In the genomic region with DNA sequence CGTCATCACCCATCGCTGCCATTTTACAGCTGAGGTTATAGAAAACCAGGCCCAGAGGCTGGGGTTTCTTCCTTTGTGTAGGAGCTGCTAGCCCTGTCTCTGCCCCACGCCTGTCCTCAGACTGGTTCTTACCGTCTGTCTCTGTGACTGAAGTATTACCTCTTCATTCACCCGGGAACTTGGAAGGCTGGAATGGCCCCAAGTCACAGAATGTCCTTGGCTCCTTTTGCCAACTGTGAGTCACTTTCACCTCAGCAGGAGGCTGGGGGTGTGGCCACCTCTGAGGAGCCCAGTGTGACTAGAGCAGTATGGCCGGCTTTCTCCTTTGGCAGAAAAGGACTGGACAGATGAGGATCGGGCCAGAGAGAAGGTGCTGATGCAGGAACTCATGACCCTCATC, we compare ENCODE assay signal across 8 mouse cellular contexts. TPM values are rescaled to one million over a fixed set of nuclear protein-coding genes. Genes with fewer than 3 reads are reported as not detected.
DNase-seq lines count a peak whose midpoint lies in the region; TF ChIP-seq lines count a peak whose summit lies in the region.

No protein-coding gene starts in this region.

- H3K4me3 ChIP-seq in C2C12 (ENCODE audit: insufficient read depth, poor library complexity, severe bottlenecking) = no peak overlapping the region
- peak overlapping the region; percentile 48 for H3K4me3 ChIP-seq in lung, adult 2 months (replicated peaks; ENCODE audit: extremely low read depth, low read depth, low read length)

- no peak overlapping the region for H3ac ChIP-seq in C2C12 (ENCODE audit: control insufficient read depth, insufficient read length, low read depth)

- H3K36me3 ChIP-seq in C2C12 (ENCODE audit: control insufficient read depth, insufficient read depth) = peaks cover 70% of the 10 kb centered on the region

- WGBS in lung, adult 2 months = 44% methylated on average over 7 of the region's 7 CpGs

- no peak; the same call in 1 of the 2 replicates for TF ChIP-seq POLR2A in lung, adult 2 months (IDR thresholded peaks at IDR 0.05; ENCODE audit: borderline replicate concordance, extremely low read depth, low read depth, low read length)

- peak; percentile 94 to 98 for DNase-seq in adrenal gland, adult (ENCODE audit: inconsistent age in 2 of 2, low spot score in 1 of 2)
- DNase-seq in gastrocnemius, adult 8-10 months (ENCODE audit: low spot score in 2 of 2) = peak; percentile 81 to 92
- peak; percentile 81 for DNase-seq in lung, adult 2 months
- no peak for DNase-seq in embryo, embryonic 11 days
- no peak for DNase-seq in neural tube, embryonic 10.5 days (ENCODE audit: extremely low spot score, low spot score)
- no peak for DNase-seq in spleen, postnatal 36 days (ENCODE audit: low spot score in 2 of 2)
- no peak for DNase-seq in c-Kit-positive CD71-positive TER-119-positive erythroid progenitor cells, embryonic 14.5 days (ENCODE audit: low spot score)

- no peaks in the 10 kb centered on the region for H3K27me3 ChIP-seq in C2C12 (ENCODE audit: control insufficient read depth, insufficient read depth, insufficient read length)

- H3K4me1 ChIP-seq in lung, adult 2 months (ENCODE audit: control insufficient read depth, insufficient read depth, low read length) = peaks cover 5% of the 10 kb centered on the region; the same call in 1 of the 2 replicates

- H3K79me3 ChIP-seq in C2C12 (ENCODE audit: low read depth) = no peaks in the 10 kb centered on the region

- no peak for TF ChIP-seq CTCF in C2C12 (IDR thresholded peaks at IDR 0.05; ENCODE audit: control insufficient read depth, insufficient read depth, insufficient read length)
- TF ChIP-seq CTCF in lung, adult 2 months (IDR thresholded peaks at IDR 0.05; ENCODE audit: insufficient read depth, low read length) = no peak

- H3K79me2 ChIP-seq in C2C12 (ENCODE audit: control insufficient read depth, insufficient read depth) = no peaks in the 10 kb centered on the region

TF ChIP-seq in C2C12, 6 proteins besides CTCF, POLR2A, EP300 and RAD21:
- peak; percentile 22 for TF ChIP-seq MAX (IDR thresholded peaks at IDR 0.05)
- no peak for TF ChIP-seq MYOD1 (IDR thresholded peaks at IDR 0.05; ENCODE audit: control insufficient read depth, insufficient read length, low read depth)
- no peak for TF ChIP-seq MYOG (IDR thresholded peaks at IDR 0.05; ENCODE audit: control insufficient read depth, extremely low read depth, insufficient read length)
- TF ChIP-seq FOSL1 (IDR thresholded peaks at IDR 0.05; ENCODE audit: insufficient read depth, low read length, poor library complexity, severe bottlenecking) = no peak
- TF ChIP-seq USF1 (IDR thresholded peaks at IDR 0.05; ENCODE audit: low read depth) = no peak

RNA-seq across cellular contexts. Expression of a gene that starts 9.4 kb away (rescaled TPM):
- 436 TPM for polyA plus RNA-seq in C2C12 (2012; fragmentation: generic; extraction: Trizol)
- 10 to 100 TPM; 57.8 to 75.3 (median 70.3) TPM for total RNA-seq in gastrocnemius, adult 8-10 months (2022)
- polyA plus RNA-seq in lung, adult 2 months (2012; rRNA removed) = 35.2 and 38.9 TPM in 2 replicates

RNA-seq across cellular contexts. Expression of a gene that starts 9.6 kb away (rescaled TPM):
- 5.6 TPM for polyA plus RNA-seq in C2C12 (2012; fragmentation: generic; extraction: Trizol)
- 1 to 10 TPM in 1 of 4 experiments, under 1 TPM in 3; 0.36 to 1.5 (median 0.80) TPM for total RNA-seq in gastrocnemius, adult 8-10 months (2022)
- 20.1 and 20.8 TPM in 2 replicates for polyA plus RNA-seq in lung, adult 2 months (2012; rRNA removed)

RNA-seq across cellular contexts. Expression of a gene that starts 22.7 kb away (rescaled TPM):
- 12.7 TPM for polyA plus RNA-seq in C2C12 (2012; fragmentation: generic; extraction: Trizol)
- 10 to 100 TPM in 3 of 4 experiments, 1 to 10 TPM in 1; 9.8 to 12.6 (median 11.2) TPM for total RNA-seq in gastrocnemius, adult 8-10 months (2022)
- 31.9 and 36.1 TPM in 2 replicates for polyA plus RNA-seq in lung, adult 2 months (2012; rRNA removed)

RNA-seq across cellular contexts. Expression of a gene that starts 33.6 kb away (rescaled TPM):
- polyA plus RNA-seq in C2C12 (2012; fragmentation: generic; extraction: Trizol) = not detected
- total RNA-seq in gastrocnemius, adult 8-10 months (2022) = under 1 TPM; 0.19 to 0.72 (median 0.64) TPM
- 1.4 and 3.6 TPM in 2 replicates for polyA plus RNA-seq in lung, adult 2 months (2012; rRNA removed)

RNA-seq across cellular contexts. Expression of a gene that starts 56.5 kb away (rescaled TPM):
- 369 TPM for polyA plus RNA-seq in C2C12 (2012; fragmentation: generic; extraction: Trizol)
- 10 to 100 TPM; 57.8 to 60.8 (median 60.6) TPM for total RNA-seq in gastrocnemius, adult 8-10 months (2022)
- 81.2 and 105 TPM in 2 replicates for polyA plus RNA-seq in lung, adult 2 months (2012; rRNA removed)

Comparison
In these comparisons a context has a peak if more than half of its experiments do, and no peak if none do; other contexts are left out.
1. DNase-seq: peak in adrenal gland, adult (2 of 2), gastrocnemius, adult 8-10 months (2 of 2) and lung, adult 2 months (single experiment); none in embryo, embryonic 11 days (single experiment), neural tube, embryonic 10.5 days (single experiment), spleen, postnatal 36 days (0 of 2) and c-Kit-positive CD71-positive TER-119-positive erythroid progenitor cells, embryonic 14.5 days (single experiment).
2. RNA of a gene that starts 9.4 kb away (polyA plus RNA-seq): 436 TPM in C2C12 (single experiment); 35.2 to 38.9 TPM in lung, adult 2 months; every median in the first group is over 10 times any median in the second.